Mouse (Mus musculus) brain, embryonic 14.5 days (tissue): ENCODE data around the gene Syne1. TPM values are rescaled to one million over a fixed set of nuclear protein-coding genes. Genes with fewer than 3 reads are reported as not detected.
A peak's percentile ranks its signal among the peaks of the same experiment; 100 is the strongest.

ENCODE experiments used
- DNase-seq: peaks from one replicate; pipeline ENCODE4 v3.0.0-alpha.2; 2011; ENCODE audit warnings: low read depth
- CTCF ChIP-seq: fragments of 200-500 bp; IDR thresholded peaks from 2 replicates; pipeline ENCODE4 v1.5.1; 2012; ENCODE audit warnings: inconsistent platforms, mild to moderate bottlenecking, moderate library complexity, borderline replicate concordance; ENCODE audit not compliant: insufficient read depth, insufficient read length; ENCODE audit errors: extremely low read depth
- POLR2A ChIP-seq: fragments of 200-500 bp; IDR thresholded peaks from 2 replicates; pipeline ENCODE4 v1.6.1; 2012; ENCODE audit warnings: mild to moderate bottlenecking, inconsistent platforms, borderline replicate concordance; ENCODE audit not compliant: poor library complexity, insufficient read depth, insufficient read length, severe bottlenecking; ENCODE audit errors: extremely low read depth
- polyA plus RNA-seq: library from polyadenylated mRNA; depleted of rRNA; stranded (reverse); fragments of >200 nt; gene quantifications from 2 replicates; pipeline ENCODE4 v1.2.3, GENCODE M21; 2012

Syne1 gene
- polyA plus RNA-seq, 1 experiment, result 20.4 TPM

DNA sequence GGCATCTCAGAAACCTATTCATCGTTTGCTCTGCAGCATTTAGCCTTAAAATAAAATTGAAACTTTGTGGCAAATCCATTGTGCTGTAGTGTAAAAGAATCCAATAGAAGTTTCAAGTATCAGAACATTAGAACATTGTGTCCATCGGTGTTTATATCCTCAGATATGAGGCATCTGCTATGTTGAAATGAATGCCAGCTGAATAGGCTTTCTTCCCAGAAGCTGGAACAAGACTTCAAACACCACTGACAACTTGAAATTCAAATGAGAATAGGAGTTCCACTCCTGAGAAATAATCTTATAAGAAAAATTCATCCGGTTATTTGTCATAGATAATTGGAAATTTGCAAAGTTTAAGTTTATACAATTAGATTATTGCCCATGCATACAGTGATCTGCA lies 135.6 kb downstream of the Syne1 start:
- TF ChIP-seq POLR2A, result no peak
- no peak for TF ChIP-seq CTCF
- DNase-seq, result no peak

DNA sequence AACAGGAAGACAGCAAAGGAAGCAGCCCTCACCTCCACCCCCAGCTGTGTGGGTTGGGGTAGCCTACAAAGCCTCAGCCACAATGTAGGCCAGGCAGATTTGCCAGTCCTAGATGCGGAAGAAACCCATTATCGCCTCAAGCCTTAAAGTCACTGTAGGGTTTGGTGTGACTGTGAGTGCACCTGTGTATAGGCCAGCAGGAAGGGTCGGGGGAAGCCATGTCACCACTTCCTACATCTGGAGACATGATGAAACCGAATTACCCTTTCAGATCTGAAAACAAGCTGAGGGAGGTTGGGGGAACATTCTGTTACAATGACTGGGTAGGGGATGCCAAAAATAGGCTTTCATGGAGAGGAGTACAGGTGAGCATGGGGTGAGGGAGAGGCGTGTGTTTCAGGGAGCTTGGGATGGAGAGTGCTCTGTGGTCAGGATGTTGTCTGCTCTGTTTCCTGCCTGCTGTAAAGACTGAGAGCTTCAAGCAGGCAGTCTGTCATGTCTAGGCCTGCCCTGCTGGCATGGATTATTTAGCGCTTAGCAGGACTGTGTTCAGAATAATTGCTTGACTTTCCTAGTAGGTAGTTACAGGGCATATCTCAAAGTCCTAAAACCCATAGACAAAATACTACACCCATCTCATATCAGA lies 167.0 kb downstream of the Syne1 start:
- TF ChIP-seq POLR2A, result no peak
- TF ChIP-seq CTCF, result no peak
- no peak for DNase-seq

DNA sequence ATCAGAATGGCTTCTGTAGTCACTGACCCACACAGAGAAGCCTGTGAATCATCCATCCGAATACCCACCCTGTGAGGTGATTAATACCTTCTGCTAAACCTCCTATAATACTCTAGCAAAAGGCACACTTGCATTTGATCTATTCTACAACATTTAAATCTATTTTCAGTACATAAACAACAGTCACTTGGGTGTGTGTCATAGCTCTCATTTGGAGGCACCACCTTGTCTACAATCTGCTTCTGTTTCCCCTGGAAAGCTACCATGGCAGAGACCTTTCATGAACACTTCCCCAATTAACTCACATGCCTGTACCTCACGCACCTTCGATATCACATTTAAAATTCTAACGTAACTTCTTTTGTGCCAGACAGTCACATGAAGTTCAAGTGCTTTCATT lies 169.7 kb downstream of the Syne1 start:
- TF ChIP-seq POLR2A (no peak), CTCF (no peak)
- no peak for DNase-seq

GRCm38 (mm10) chr10:5378969-5379368 lies 172.3 kb downstream of the Syne1 start:
- TF ChIP-seq POLR2A (no peak), CTCF (no peak)
- no peak for DNase-seq

DNA sequence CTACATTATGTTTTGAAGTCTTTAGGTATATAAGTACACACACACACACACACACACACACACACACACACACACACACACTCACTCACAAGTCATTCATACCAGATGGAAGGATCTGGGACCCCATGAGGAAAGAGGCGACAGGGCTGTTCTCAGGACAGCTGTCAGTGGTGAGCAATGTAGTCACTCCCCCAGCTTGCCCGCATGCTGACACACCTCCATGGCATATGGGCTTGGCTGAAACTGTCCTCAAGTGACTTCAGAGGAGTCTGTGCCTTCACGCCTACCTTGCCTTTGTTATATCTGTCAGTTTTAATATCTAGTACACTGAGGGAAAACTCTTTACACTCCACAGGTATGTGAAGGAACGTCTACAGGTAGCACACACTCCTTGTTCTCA lies 181.7 kb downstream of the Syne1 start:
- TF ChIP-seq CTCF (no peak), POLR2A (no peak)
- no peak for DNase-seq

DNA sequence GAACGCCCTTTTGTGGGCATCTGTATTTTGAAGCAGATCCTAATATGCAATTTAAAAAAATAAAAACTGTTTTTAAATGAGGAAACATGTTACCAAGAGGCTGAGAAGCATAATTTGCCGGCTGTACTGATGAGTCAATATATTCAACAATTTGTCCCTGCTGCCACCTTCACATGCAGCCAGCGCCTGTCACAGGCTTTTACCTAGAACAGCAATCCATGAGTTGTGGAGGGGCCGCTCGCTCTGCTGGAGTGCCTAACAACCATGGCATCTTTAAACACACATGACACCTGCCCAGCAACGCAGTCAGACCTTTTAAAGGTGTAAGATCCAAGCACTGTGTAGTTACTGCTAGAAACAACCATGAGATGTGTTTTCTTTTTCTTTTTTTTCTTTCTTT lies 183.0 kb downstream of the Syne1 start:
- TF ChIP-seq POLR2A, result no peak
- TF ChIP-seq CTCF, result no peak
- peak; percentile 21 for DNase-seq

GRCm38 (mm10) chr10:5367465-5368011 lies 183.7 kb downstream of the Syne1 start:
- DNase-seq, result no peak
- no peak for TF ChIP-seq CTCF
- no peak for TF ChIP-seq POLR2A

GRCm38 (mm10) chr10:5360560-5360959 lies 190.7 kb downstream of the Syne1 start:
- no peak for TF ChIP-seq POLR2A
- no peak for TF ChIP-seq CTCF
- DNase-seq, result peak; percentile 25

- DNase-seq, result no peak
- TF ChIP-seq CTCF, result no peak
- no peak for TF ChIP-seq POLR2A
Observed at GRCm38 (mm10) chr10:5356614-5357013, 194.7 kb downstream of the Syne1 start.

DNA sequence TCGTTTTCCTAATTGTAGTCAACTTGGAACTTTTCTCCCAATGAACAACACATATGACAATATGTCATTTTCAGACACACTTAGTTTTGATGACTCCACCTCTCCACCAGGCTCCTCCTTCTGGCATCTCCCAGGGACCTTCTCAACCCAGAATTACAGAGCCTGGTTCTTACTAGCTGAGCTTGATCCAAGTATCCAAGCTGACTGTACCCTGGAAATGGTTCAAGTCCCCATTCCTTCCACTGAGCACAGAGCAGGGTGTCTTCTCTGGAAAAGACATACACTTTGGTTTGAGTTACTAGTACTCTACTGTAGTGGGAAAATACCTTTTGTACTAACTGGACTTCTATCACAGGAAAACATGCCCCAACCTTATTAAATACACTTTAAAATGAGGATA lies 197.9 kb downstream of the Syne1 start:
- DNase-seq, result no peak
- TF ChIP-seq CTCF (no peak), POLR2A (no peak)

- DNase-seq, result no peak
- TF ChIP-seq CTCF, result no peak
- no peak for TF ChIP-seq POLR2A
Observed at GRCm38 (mm10) chr10:5346911-5347310, 204.4 kb downstream of the Syne1 start.

DNA sequence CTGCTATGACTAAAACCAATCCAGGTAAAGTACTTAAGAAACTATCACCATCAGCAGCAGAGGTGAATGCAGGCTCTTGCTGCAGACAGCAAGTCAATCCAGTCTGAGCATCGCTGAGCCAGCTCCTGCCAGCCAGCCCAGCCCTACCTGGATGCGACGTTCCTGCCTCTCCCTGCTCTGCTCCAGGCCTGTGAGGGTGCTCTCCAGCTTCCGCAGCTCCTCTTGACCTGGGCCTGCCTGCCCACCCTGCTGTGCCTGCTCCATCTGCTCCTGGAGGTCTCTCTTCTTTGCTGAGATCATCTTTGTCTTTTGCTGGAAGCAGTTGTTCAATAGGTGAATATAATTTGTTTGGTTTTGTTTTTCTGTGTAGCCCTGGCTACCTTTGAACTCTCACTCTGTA lies 208.1 kb downstream of the Syne1 start:
- TF ChIP-seq POLR2A (no peak), CTCF (no peak)
- DNase-seq, result no peak
